Mouse (Mus musculus) midbrain, embryonic 11.5 days (tissue): ENCODE measurements around the gene Zbtb24. TPM values are rescaled to one million over a fixed set of nuclear protein-coding genes. Genes with fewer than 3 reads are reported as not detected.

ENCODE experiments used
- ATAC-seq: fragments of 200-750 bp; cut with Nextera tagmentation; 2 replicates; pipeline ENCODE4 v1.8.0; 2017; ENCODE audit warnings: moderate TSS enrichment, moderate library complexity; ENCODE audit not compliant: low FRiP score
- DNase-seq: peaks from one replicate; pipeline ENCODE4 v3.0.0; 2015; ENCODE audit warnings: low spot score; ENCODE audit errors: missing footprints
- H3K27ac ChIP-seq: fragments of 300-500 bp; sonication (generic); 2 replicates; pipeline ENCODE4 v1.5.1; 2014; ENCODE audit warnings: low read depth, low read length
- H3K27me3 ChIP-seq: fragments of 300-500 bp; sonication (generic); 2 replicates; pipeline ENCODE4 v1.6.1; 2014; ENCODE audit warnings: mild to moderate bottlenecking, low read length, moderate library complexity, mixed read lengths; ENCODE audit not compliant: control insufficient read depth, insufficient read depth
- H3K36me3 ChIP-seq: fragments of 300-500 bp; sonication (generic); 2 replicates; pipeline ENCODE4 v1.6.1; 2014; ENCODE audit warnings: mild to moderate bottlenecking, low read length, moderate library complexity, mixed read lengths; ENCODE audit not compliant: control insufficient read depth, insufficient read depth
- H3K4me1 ChIP-seq: fragments of 300-500 bp; sonication (generic); 2 replicates; pipeline ENCODE4 v1.6.1; 2014; ENCODE audit warnings: low read length; ENCODE audit not compliant: control insufficient read depth, insufficient read depth
- H3K4me2 ChIP-seq: fragments of 300-500 bp; sonication (generic); 2 replicates; pipeline ENCODE4 v1.6.1; 2014; ENCODE audit warnings: mild to moderate bottlenecking, moderate library complexity
- H3K4me3 ChIP-seq: fragments of 300-500 bp; sonication (generic); 2 replicates; pipeline ENCODE4 v1.5.1; 2014; ENCODE audit warnings: low read depth, low read length
- H3K9ac ChIP-seq: fragments of 300-500 bp; sonication (generic); 2 replicates; pipeline ENCODE4 v1.6.1; 2014; ENCODE audit warnings: low read length
- H3K9me3 ChIP-seq: fragments of 300-500 bp; sonication (generic); 2 replicates; pipeline ENCODE4 v1.6.1; 2016; ENCODE audit warnings: low read length; ENCODE audit not compliant: control insufficient read depth
- WGBS: fragments of 180-500 bp; shearing (Covaris S2); extraction: QIAGEN DNeasy Blood & Tissue Kit; methylation state at CpG from one replicate; pipeline ENCODE4 v1.1.7; 2014; 5-methylcytosine and 5-hydroxymethylcytosine counted together
- polyA plus RNA-seq: library from polyadenylated mRNA; unstranded; fragments of >200 nt; fragmentation: Nextera tagmentation; extraction: Ambion mirVana; gene quantifications from 2 replicates; pipeline ENCODE4 v1.2.1, GENCODE M21; 2014

Gene Zbtb24
- polyA plus RNA-seq, 1 experiment from 2014 or later: 19.1 TPM

DNA sequence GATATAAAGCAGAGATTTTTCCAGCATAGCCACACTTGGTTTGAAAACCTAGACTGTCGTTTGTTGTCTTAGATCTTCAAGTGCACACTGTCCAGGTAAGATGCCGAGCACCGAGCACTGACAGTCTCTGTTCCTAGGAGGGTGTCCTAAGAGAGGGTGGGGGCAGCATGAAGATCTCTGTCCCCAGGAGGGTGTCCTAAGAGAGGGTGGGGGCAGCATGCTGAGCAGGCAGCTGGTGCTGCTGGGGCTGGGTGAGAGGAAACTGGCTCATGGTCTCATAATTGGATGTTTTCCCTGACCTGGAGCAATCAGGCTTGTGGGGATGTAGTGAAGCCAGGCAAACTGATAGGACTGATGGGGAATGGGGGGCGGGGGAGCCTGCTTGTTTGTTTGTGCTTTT is 9.8 kb downstream of the Zbtb24 start:
- ATAC-seq: no peak
- Histone ChIP-seq H3K4me2 (no peak overlapping the region), H3K4me3 (no peak overlapping the region), H3K27ac (no peak overlapping the region), H3K9ac (no peak overlapping the region), H3K4me1 (no peaks in the 10 kb centered on the region), H3K9me3 (no peaks in the 10 kb centered on the region), H3K27me3 (no peaks in the 10 kb centered on the region), H3K36me3 (peaks cover 7% of the 10 kb centered on the region)
- 77% methylated on average over 4 of the region's 4 CpGs for WGBS
- DNase-seq: peak; percentile 39

DNA sequence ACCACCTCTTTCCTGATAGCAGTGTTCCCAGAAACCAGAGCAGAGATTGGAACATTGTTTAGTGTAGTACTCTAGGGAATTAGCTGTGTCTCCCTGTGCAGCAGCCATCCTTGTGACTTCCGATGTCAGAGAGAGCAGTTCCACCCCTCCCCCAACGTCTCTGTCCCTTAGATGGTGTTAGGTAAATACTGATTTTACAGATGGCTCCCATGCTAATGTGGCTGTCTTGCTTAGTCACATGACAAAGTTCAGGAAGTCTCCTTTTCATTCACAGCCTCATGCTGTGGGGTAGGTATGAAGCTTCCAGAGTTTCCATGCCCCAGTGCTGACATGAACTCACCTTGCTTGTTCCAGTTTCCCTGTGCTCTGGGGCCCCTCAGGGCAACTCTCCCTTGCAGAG is 10.3 kb downstream of the Zbtb24 start:
- H3K4me1 ChIP-seq: no peaks in the 10 kb centered on the region
- H3K9me3 ChIP-seq: no peaks in the 10 kb centered on the region
- H3K9ac ChIP-seq: no peak overlapping the region
- no peak overlapping the region for H3K4me3 ChIP-seq
- no peak overlapping the region for H3K27ac ChIP-seq
- no peak overlapping the region for H3K4me2 ChIP-seq
- peaks cover 9% of the 10 kb centered on the region for H3K36me3 ChIP-seq
- WGBS: 35% methylated on average over 2 of the region's 2 CpGs
- ATAC-seq (no peak), DNase-seq (peak; percentile 12)
- H3K27me3 ChIP-seq: no peaks in the 10 kb centered on the region

DNA sequence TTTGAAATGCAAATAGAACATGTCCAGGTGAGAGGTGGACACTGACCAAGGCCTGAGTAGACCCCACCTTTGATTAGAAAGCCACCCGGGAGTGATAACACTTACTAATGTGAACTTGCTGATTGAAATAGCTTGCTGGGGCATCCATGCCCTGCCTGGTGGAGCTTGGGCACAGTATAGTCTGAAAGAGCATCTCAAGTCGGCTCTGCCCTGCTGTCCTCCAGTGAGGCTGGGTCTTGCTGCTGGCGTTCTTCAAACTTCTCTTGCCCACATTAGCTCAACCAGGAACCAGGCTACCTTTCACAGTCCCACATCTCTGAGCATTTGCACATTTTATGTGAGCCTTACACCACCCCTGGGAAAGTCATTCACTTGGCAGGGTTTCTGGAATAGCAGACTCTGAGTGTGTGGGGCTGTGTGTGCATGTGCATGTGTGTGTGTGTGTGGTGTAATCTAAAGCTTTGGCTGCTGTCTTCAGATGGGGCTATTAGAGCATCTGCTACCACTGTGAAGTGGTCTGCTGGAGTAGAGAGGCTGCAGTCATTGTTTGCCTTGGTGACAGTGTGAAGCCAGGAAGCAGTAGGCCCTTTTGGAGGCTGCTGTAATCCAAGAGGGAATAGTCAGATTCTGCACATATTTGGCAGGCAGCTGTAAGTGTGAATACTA is 11.0 kb downstream of the Zbtb24 start:
- Histone ChIP-seq H3K9me3 (no peaks in the 10 kb centered on the region), H3K4me2 (no peak overlapping the region), H3K27me3 (no peaks in the 10 kb centered on the region), H3K4me1 (no peaks in the 10 kb centered on the region), H3K9ac (no peak overlapping the region), H3K36me3 (peaks cover 9% of the 10 kb centered on the region), H3K27ac (no peak overlapping the region), H3K4me3 (no peak overlapping the region)
- peak; percentile 60 for DNase-seq
- no peak for ATAC-seq
- WGBS: 97% methylated on average over 3 of the region's 3 CpGs

DNA sequence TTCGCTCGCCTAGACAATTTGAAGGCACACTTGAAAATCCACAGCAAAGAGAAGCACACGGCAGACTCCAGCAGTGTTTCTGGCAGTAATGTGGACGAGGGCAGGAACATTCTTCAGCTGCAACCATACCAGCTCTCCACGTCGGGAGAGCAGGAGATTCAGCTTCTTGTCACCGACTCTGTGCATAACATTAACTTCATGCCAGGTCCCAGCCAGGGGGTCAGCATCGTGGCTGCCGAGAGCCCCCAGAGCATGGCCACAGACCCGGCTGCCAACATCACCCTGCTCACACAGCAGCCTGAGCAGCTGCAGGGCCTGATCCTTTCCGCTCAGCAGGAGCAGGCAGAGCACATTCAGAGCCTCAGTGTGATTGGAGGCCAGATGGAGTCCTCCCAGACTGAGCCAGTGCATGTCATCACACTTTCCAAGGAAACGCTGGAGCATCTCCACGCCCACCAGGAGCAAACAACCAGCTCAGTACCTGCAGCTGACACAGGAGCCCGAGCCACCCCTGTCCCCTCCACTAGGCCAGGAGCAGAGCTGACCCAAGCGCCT is 14.3 kb downstream of the Zbtb24 start:
- Histone ChIP-seq H3K9me3 (no peaks in the 10 kb centered on the region), H3K27me3 (no peaks in the 10 kb centered on the region), H3K27ac (no peak overlapping the region), H3K4me3 (no peak overlapping the region), H3K36me3 (peaks cover 5% of the 10 kb centered on the region; the same call in 1 of the 2 replicates), H3K4me2 (no peak overlapping the region), H3K4me1 (no peaks in the 10 kb centered on the region), H3K9ac (no peak overlapping the region)
- DNase-seq (peak; percentile 57), ATAC-seq (no peak)
- 33% methylated on average over 15 of the region's 15 CpGs for WGBS

DNA sequence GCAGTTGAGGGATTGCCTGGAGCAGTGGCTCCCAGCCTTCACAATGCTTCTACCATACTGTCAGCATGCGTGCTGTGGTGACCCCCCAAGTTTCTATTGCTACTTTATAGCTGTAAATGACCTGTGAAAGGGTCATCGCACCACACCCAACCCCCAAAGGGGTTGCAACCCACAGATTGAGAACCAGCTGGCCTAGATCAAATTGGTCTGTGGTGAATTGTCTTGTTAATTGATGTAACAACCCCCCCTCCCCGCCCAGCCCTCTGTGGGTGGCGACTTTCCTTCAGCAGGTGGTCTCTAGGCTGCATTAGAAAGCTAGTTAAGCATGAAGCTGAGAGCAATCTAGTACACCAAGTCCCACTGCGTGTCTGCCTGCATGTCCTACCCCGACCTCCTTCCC is 17.1 kb downstream of the Zbtb24 start:
- Histone ChIP-seq H3K4me1 (no peaks in the 10 kb centered on the region), H3K9ac (no peak overlapping the region), H3K4me2 (no peak overlapping the region), H3K27ac (no peak overlapping the region), H3K27me3 (no peaks in the 10 kb centered on the region), H3K36me3 (peaks cover 5% of the 10 kb centered on the region; the same call in 1 of the 2 replicates), H3K9me3 (no peaks in the 10 kb centered on the region), H3K4me3 (no peak overlapping the region)
- WGBS: 30% methylated on average over 6 of the region's 6 CpGs
- peak; percentile 65 for DNase-seq
- ATAC-seq: no peak

DNA sequence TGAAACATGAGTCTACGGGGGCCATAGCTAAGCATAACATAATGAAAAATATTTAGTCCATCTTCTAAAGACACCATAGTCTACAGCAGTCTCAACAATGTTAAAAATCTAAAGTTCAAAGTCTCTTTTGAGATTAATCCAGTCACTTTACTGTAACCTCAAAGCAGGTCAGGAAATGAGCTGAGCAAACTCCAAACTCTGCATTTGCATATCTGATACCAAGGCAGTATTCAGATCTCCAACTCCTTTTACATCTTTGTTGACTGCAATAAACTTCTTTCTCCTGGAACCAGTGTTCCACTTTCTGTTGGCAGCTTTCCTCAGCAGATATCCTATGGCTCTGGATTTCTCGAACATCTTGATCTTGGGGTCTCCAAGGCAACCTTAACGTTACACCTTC is 20.5 kb downstream of the Zbtb24 start:
- H3K27me3 ChIP-seq: no peaks in the 10 kb centered on the region
- H3K9me3 ChIP-seq: no peaks in the 10 kb centered on the region
- 84% methylated on average over 3 of the region's 3 CpGs for WGBS
- ATAC-seq (no peak), DNase-seq (no peak)
- no peak overlapping the region for H3K27ac ChIP-seq
- no peak overlapping the region for H3K4me2 ChIP-seq
- no peak overlapping the region for H3K4me3 ChIP-seq
- H3K4me1 ChIP-seq: peaks cover under 1% of the 10 kb centered on the region
- H3K9ac ChIP-seq: no peak overlapping the region
- no peaks in the 10 kb centered on the region for H3K36me3 ChIP-seq

DNA sequence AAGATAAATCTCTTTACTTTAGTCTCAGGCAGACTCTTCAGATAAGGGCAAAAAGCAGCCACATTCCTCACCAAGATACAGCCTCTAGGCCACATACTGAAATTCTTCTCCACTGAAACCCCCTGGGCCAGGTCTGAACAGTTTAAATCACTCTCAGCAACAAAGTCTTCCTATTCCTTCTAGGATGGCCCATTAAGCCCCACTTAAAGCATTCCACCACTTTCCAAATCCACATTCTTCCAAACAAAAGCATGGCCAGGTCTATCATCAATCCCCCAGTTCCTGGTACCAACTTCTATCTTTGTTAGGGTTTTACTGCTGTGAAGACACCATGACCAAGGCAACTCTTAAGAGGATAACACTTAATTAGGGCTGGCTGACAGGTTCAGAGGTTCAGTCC is 22.4 kb downstream of the Zbtb24 start:
- DNase-seq (no peak), ATAC-seq (no peak)
- peaks cover 11% of the 10 kb centered on the region for H3K4me1 ChIP-seq
- no peaks in the 10 kb centered on the region for H3K27me3 ChIP-seq
- H3K27ac ChIP-seq: no peak overlapping the region
- no peak overlapping the region for H3K9ac ChIP-seq
- H3K9me3 ChIP-seq: no peaks in the 10 kb centered on the region
- H3K4me3 ChIP-seq: no peak overlapping the region
- no peak overlapping the region for H3K4me2 ChIP-seq
- H3K36me3 ChIP-seq: no peaks in the 10 kb centered on the region

DNA sequence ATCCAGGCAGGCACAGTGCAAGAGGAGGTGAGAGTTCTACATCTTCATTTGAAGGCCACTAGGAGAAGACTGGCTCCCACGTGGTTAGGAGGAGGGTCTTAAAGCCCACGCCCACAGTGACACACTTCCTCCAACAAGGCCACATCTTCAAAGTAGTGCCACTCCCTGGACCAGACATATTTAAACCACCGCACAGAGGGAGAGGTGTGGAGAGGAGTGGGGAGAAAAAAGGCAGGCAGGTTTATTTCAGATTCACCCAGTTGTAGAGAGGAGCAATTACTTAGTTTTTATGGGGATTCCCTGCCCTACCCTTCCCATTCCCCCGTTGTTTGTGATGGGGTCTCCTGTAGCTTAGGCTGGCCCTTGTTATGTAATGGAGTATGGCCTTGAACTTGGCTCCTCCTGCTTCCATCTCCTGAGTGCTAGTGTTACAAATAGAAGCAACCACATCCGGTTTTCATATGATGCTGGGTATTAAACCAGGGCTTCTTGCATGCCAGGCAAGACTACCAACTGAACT is 22.8 kb downstream of the Zbtb24 start:
- Histone ChIP-seq H3K4me3 (no peak overlapping the region), H3K36me3 (no peaks in the 10 kb centered on the region), H3K4me2 (no peak overlapping the region), H3K9me3 (no peaks in the 10 kb centered on the region), H3K9ac (no peak overlapping the region), H3K27ac (no peak overlapping the region), H3K4me1 (peaks cover 16% of the 10 kb centered on the region), H3K27me3 (no peaks in the 10 kb centered on the region)
- no peak for DNase-seq
- ATAC-seq: no peak
- WGBS: 83% methylated on average over 5 of the region's 5 CpGs

DNA sequence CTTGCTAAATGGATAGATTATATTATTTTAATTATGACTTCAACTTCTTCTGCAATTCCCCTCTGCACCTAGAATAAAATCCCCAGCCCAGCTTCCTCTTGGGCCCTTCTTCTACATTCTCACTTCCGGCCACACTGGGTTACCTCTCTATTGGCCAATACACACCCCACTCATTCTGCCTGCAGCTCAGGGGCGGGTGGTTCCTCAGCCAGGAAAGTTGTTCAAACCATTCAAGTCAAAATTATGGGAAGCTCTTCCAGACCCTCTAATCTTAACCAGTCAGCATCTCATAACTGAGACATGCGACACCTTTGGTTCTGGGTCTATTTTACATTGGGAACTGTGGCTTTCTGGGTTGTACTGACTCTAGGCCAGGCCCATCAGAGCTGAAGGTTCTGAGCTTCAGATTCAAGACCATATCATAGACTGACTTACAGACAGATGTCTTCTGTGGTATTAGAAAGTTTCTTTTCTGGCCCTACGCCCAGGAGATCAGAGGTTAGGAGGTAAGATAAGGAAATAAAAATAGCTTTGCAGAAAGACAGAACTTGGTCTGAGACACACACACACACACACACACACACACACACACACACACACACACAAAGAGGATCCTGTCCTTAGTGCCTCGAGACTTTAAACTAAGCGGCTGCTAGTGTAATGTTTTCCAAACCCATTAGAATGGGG is 23.7 kb downstream of the Zbtb24 start:
- Histone ChIP-seq H3K27me3 (no peaks in the 10 kb centered on the region), H3K4me3 (no peak overlapping the region), H3K27ac (no peak overlapping the region), H3K36me3 (no peaks in the 10 kb centered on the region; the same call in 1 of the 2 replicates), H3K9me3 (no peaks in the 10 kb centered on the region), H3K4me2 (no peak overlapping the region), H3K4me1 (peaks cover 19% of the 10 kb centered on the region), H3K9ac (no peak overlapping the region)
- no peak for DNase-seq
- no peak for ATAC-seq
- 83% methylated on average over 6 of the region's 6 CpGs for WGBS
